Mouse (Mus musculus): Measurements from ENCODE around the gene Hspa12b. TPM values are rescaled to one million over a fixed set of nuclear protein-coding genes. Genes with fewer than 3 reads are reported as not detected.

Hspa12b gene
- polyA plus RNA-seq, 1 experiment from 2014 or later, result 8.4 TPM

Other genes starting within 250 kb of the Hspa12b start
- gene 4930402H24Rik, start 220.9 kb upstream of the Hspa12b start, polyA plus RNA-seq (2016; fragmentation: Nextera tagmentation; extraction: Ambion mirVana), result 23.9 and 24.3 TPM in 2 replicates
- gene Atrn, start 220.8 kb upstream of the Hspa12b start, polyA plus RNA-seq (2016; fragmentation: Nextera tagmentation; extraction: Ambion mirVana), result 5.4 and 6.6 TPM in 2 replicates
- gene Gfra4, start 84.2 kb upstream of the Hspa12b start, polyA plus RNA-seq (2016; fragmentation: Nextera tagmentation; extraction: Ambion mirVana), result 3.1 and 3.3 TPM in 2 replicates
- 0.63 TPM in 1 of 2 replicates, not detected in the other for gene Adam33, start 63.5 kb upstream of the Hspa12b start, polyA plus RNA-seq (2016; fragmentation: Nextera tagmentation; extraction: Ambion mirVana)
- 0.09 and 0.12 TPM in 2 replicates for gene Siglec1, start 40.5 kb upstream of the Hspa12b start, polyA plus RNA-seq (2016; fragmentation: Nextera tagmentation; extraction: Ambion mirVana)
- gene Gm11037, start 6.2 kb downstream of the Hspa12b start, polyA plus RNA-seq (2016; fragmentation: Nextera tagmentation; extraction: Ambion mirVana), result not detected in 2 replicates
- gene 1700037H04Rik, start 32.8 kb downstream of the Hspa12b start, polyA plus RNA-seq (2016; fragmentation: Nextera tagmentation; extraction: Ambion mirVana), result 128 and 129 TPM in 2 replicates
- 8.9 and 10.0 TPM in 2 replicates for gene Cenpb, start 52.8 kb downstream of the Hspa12b start, polyA plus RNA-seq (2016; fragmentation: Nextera tagmentation; extraction: Ambion mirVana)
- 65.9 and 79.3 TPM in 2 replicates for gene Cdc25b, start 59.7 kb downstream of the Hspa12b start, polyA plus RNA-seq (2016; fragmentation: Nextera tagmentation; extraction: Ambion mirVana)
- gene Spef1, start 60.0 kb downstream of the Hspa12b start, polyA plus RNA-seq (2016; fragmentation: Nextera tagmentation; extraction: Ambion mirVana), result 4.4 and 4.6 TPM in 2 replicates
- gene Ap5s1, start 79.8 kb downstream of the Hspa12b start, polyA plus RNA-seq (2016; fragmentation: Nextera tagmentation; extraction: Ambion mirVana), result 23.2 and 26.9 TPM in 2 replicates
- 19.7 and 20.1 TPM in 2 replicates for gene Mavs, start 106.8 kb downstream of the Hspa12b start, polyA plus RNA-seq (2016; fragmentation: Nextera tagmentation; extraction: Ambion mirVana)
- gene Pank2, start 135.2 kb downstream of the Hspa12b start, polyA plus RNA-seq (2016; fragmentation: Nextera tagmentation; extraction: Ambion mirVana), result 38.9 and 44.8 TPM in 2 replicates
- gene Rnf24, start 225.6 kb downstream of the Hspa12b start, polyA plus RNA-seq (2016; fragmentation: Nextera tagmentation; extraction: Ambion mirVana), result 7.5 and 7.7 TPM in 2 replicates

Data from forebrain, embryonic 10.5 days (tissue).